Mouse (Mus musculus): ENCODE measurements around the gene Slc47a1. TPM values are rescaled to one million over a fixed set of nuclear protein-coding genes. Genes with fewer than 3 reads are reported as not detected.
"Not testable (repeated sequence)": the region's sequence is repeated elsewhere in the genome, so short reads cannot be mapped to it uniquely, and the experiment has no call there.

The Slc47a1 gene
- polyA plus RNA-seq, 1 experiment from 2014 or later: 0.16 TPM

- no peak overlapping the region for H3K4me3 ChIP-seq (ENCODE audit: low read depth, low read length)
- ATAC-seq (ENCODE audit: low FRiP score): no peak
- 78% methylated on average over 2 of the region's 2 CpGs for WGBS
These were observed 61.3 kb downstream of the Slc47a1 start for GRCm38 (mm10) chr11:61316864-61317263.

GRCm38 (mm10) chr11:61310321-61310720 lies 67.8 kb downstream of the Slc47a1 start:
- H3K36me3 ChIP-seq (ENCODE audit: control insufficient read depth, insufficient read depth, low read length): no peaks in the 10 kb centered on the region
- DNase-seq (ENCODE audit: low spot score, missing footprints) (no peak), ATAC-seq (ENCODE audit: low FRiP score) (no peak)
- no peak overlapping the region for H3K4me3 ChIP-seq (ENCODE audit: low read depth, low read length)
- H3K4me1 ChIP-seq (ENCODE audit: control insufficient read depth, insufficient read depth, low read length): no peaks in the 10 kb centered on the region
- no peak overlapping the region for H3K4me2 ChIP-seq
- no peak overlapping the region for H3K27ac ChIP-seq (ENCODE audit: low read depth, low read length)
- no peaks in the 10 kb centered on the region for H3K27me3 ChIP-seq (ENCODE audit: control insufficient read depth, insufficient read depth, low read length)
- 74% methylated on average over 7 of the region's 7 CpGs for WGBS
- H3K9ac ChIP-seq (ENCODE audit: low read length): no peak overlapping the region
- H3K9me3 ChIP-seq (ENCODE audit: control insufficient read depth, low read length): no peaks in the 10 kb centered on the region

More at GRCm38 (mm10) chr11:61316864-61317263, 61.3 kb downstream of the Slc47a1 start:
- Histone ChIP-seq H3K27ac (ENCODE audit: low read depth, low read length) (no peak overlapping the region), H3K9me3 (ENCODE audit: control insufficient read depth, low read length) (no peaks in the 10 kb centered on the region), H3K4me1 (ENCODE audit: control insufficient read depth, insufficient read depth, low read length) (no peaks in the 10 kb centered on the region), H3K4me2 (no peak overlapping the region), H3K9ac (ENCODE audit: low read length) (no peak overlapping the region), H3K36me3 (ENCODE audit: control insufficient read depth, insufficient read depth, low read length) (no peaks in the 10 kb centered on the region), H3K27me3 (ENCODE audit: control insufficient read depth, insufficient read depth, low read length) (no peaks in the 10 kb centered on the region)
- DNase-seq (ENCODE audit: low spot score, missing footprints): no peak

- no peak for ATAC-seq (ENCODE audit: low FRiP score)
These were observed 68.3 kb downstream of the Slc47a1 start for GRCm38 (mm10) chr11:61309831-61310230.

GRCm38 (mm10) chr11:61307795-61308194 lies 70.3 kb downstream of the Slc47a1 start:
- Histone ChIP-seq H3K4me1 (ENCODE audit: control insufficient read depth, insufficient read depth, low read length) (no peaks in the 10 kb centered on the region), H3K9ac (ENCODE audit: low read length) (no peak overlapping the region), H3K36me3 (ENCODE audit: control insufficient read depth, insufficient read depth, low read length) (no peaks in the 10 kb centered on the region), H3K27me3 (ENCODE audit: control insufficient read depth, insufficient read depth, low read length) (no peaks in the 10 kb centered on the region), H3K4me3 (ENCODE audit: low read depth, low read length) (no peak overlapping the region), H3K27ac (ENCODE audit: low read depth, low read length) (no peak overlapping the region), H3K4me2 (no peak overlapping the region), H3K9me3 (ENCODE audit: control insufficient read depth, low read length) (no peaks in the 10 kb centered on the region)
- WGBS: 39% methylated on average over 7 of the region's 7 CpGs
- no peak for DNase-seq (ENCODE audit: low spot score, missing footprints)
- ATAC-seq (ENCODE audit: low FRiP score): no peak

More at GRCm38 (mm10) chr11:61309831-61310230, 68.3 kb downstream of the Slc47a1 start:
- H3K4me1 ChIP-seq (ENCODE audit: control insufficient read depth, insufficient read depth, low read length): no peaks in the 10 kb centered on the region
- H3K4me3 ChIP-seq (ENCODE audit: low read depth, low read length): no peak overlapping the region
- no peaks in the 10 kb centered on the region for H3K36me3 ChIP-seq (ENCODE audit: control insufficient read depth, insufficient read depth, low read length)
- H3K4me2 ChIP-seq: no peak overlapping the region
- H3K27ac ChIP-seq (ENCODE audit: low read depth, low read length): no peak overlapping the region
- no peaks in the 10 kb centered on the region for H3K9me3 ChIP-seq (ENCODE audit: control insufficient read depth, low read length)
- no peak for DNase-seq (ENCODE audit: low spot score, missing footprints)
- H3K27me3 ChIP-seq (ENCODE audit: control insufficient read depth, insufficient read depth, low read length): no peaks in the 10 kb centered on the region
- WGBS: 73% methylated on average over 12 of the region's 12 CpGs
- no peak overlapping the region for H3K9ac ChIP-seq (ENCODE audit: low read length)

- H3K36me3 ChIP-seq (ENCODE audit: control insufficient read depth, insufficient read depth, low read length): no peaks in the 10 kb centered on the region
- no peaks in the 10 kb centered on the region for H3K9me3 ChIP-seq (ENCODE audit: control insufficient read depth, low read length)
- no peak overlapping the region for H3K9ac ChIP-seq (ENCODE audit: low read length)
- no peak overlapping the region for H3K4me3 ChIP-seq (ENCODE audit: low read depth, low read length)
- DNase-seq (ENCODE audit: low spot score, missing footprints) (peak; percentile 89), ATAC-seq (ENCODE audit: low FRiP score) (no peak)
- WGBS: 77% methylated on average over 4 of the region's 4 CpGs
- peaks cover 6% of the 10 kb centered on the region for H3K4me1 ChIP-seq (ENCODE audit: control insufficient read depth, insufficient read depth, low read length)
- H3K27ac ChIP-seq (ENCODE audit: low read depth, low read length): no peak overlapping the region
- no peaks in the 10 kb centered on the region for H3K27me3 ChIP-seq (ENCODE audit: control insufficient read depth, insufficient read depth, low read length)
- H3K4me2 ChIP-seq: no peak overlapping the region
These were observed 72.8 kb downstream of the Slc47a1 start for GRCm38 (mm10) chr11:61305377-61305776.

- WGBS: 92% methylated on average over 6 of the region's 10 CpGs
- ATAC-seq (ENCODE audit: low FRiP score); H3K4me3 ChIP-seq (ENCODE audit: low read depth, low read length); H3K27me3 ChIP-seq (ENCODE audit: control insufficient read depth, insufficient read depth, low read length); H3K9me3 ChIP-seq (ENCODE audit: control insufficient read depth, low read length); H3K4me2 ChIP-seq; H3K36me3 ChIP-seq (ENCODE audit: control insufficient read depth, insufficient read depth, low read length); H3K9ac ChIP-seq (ENCODE audit: low read length); DNase-seq (ENCODE audit: low spot score, missing footprints); H3K4me1 ChIP-seq (ENCODE audit: control insufficient read depth, insufficient read depth, low read length); H3K27ac ChIP-seq (ENCODE audit: low read depth, low read length): not testable (repeated sequence)
These were observed 73.6 kb downstream of the Slc47a1 start for GRCm38 (mm10) chr11:61304535-61304934.

- no peak for DNase-seq (ENCODE audit: low spot score, missing footprints)
- no peak overlapping the region for H3K9ac ChIP-seq (ENCODE audit: low read length)
- no peaks in the 10 kb centered on the region for H3K27me3 ChIP-seq (ENCODE audit: control insufficient read depth, insufficient read depth, low read length)
- ATAC-seq (ENCODE audit: low FRiP score): peak; percentile 40; the same call in 1 of the 2 replicates
- H3K27ac ChIP-seq (ENCODE audit: low read depth, low read length): no peak overlapping the region
- H3K4me3 ChIP-seq (ENCODE audit: low read depth, low read length): no peak overlapping the region
- H3K9me3 ChIP-seq (ENCODE audit: control insufficient read depth, low read length): no peaks in the 10 kb centered on the region
- H3K36me3 ChIP-seq (ENCODE audit: control insufficient read depth, insufficient read depth, low read length): no peaks in the 10 kb centered on the region
- H3K4me1 ChIP-seq (ENCODE audit: control insufficient read depth, insufficient read depth, low read length): peaks cover 6% of the 10 kb centered on the region
- WGBS: 12% methylated on average over 14 of the region's 16 CpGs
- peak overlapping the region; percentile 17; the same call in 1 of the 2 replicates for H3K4me2 ChIP-seq
These were observed 77.3 kb downstream of the Slc47a1 start for GRCm38 (mm10) chr11:61300716-61301392.

GRCm38 (mm10) chr11:61300205-61300604 lies 77.9 kb downstream of the Slc47a1 start:
- no peak for ATAC-seq (ENCODE audit: low FRiP score)
- no peak overlapping the region for H3K9ac ChIP-seq (ENCODE audit: low read length)
- no peaks in the 10 kb centered on the region for H3K36me3 ChIP-seq (ENCODE audit: control insufficient read depth, insufficient read depth, low read length)
- H3K9me3 ChIP-seq (ENCODE audit: control insufficient read depth, low read length): no peaks in the 10 kb centered on the region
- H3K4me2 ChIP-seq: no peak overlapping the region
- H3K27me3 ChIP-seq (ENCODE audit: control insufficient read depth, insufficient read depth, low read length): no peaks in the 10 kb centered on the region
- no peak overlapping the region for H3K4me3 ChIP-seq (ENCODE audit: low read depth, low read length)
- peaks cover 6% of the 10 kb centered on the region for H3K4me1 ChIP-seq (ENCODE audit: control insufficient read depth, insufficient read depth, low read length)
- DNase-seq (ENCODE audit: low spot score, missing footprints): no peak
- WGBS: 59% methylated on average over 3 of the region's 3 CpGs
- H3K27ac ChIP-seq (ENCODE audit: low read depth, low read length): no peak overlapping the region

GRCm38 (mm10) chr11:61297901-61298300 lies 80.2 kb downstream of the Slc47a1 start:
- H3K27me3 ChIP-seq (ENCODE audit: control insufficient read depth, insufficient read depth, low read length): no peaks in the 10 kb centered on the region
- WGBS: 81% methylated on average over 2 of the region's 2 CpGs

More at GRCm38 (mm10) chr11:61297901-61298300, 80.2 kb downstream of the Slc47a1 start:
- Histone ChIP-seq H3K9me3 (ENCODE audit: control insufficient read depth, low read length) (no peaks in the 10 kb centered on the region), H3K36me3 (ENCODE audit: control insufficient read depth, insufficient read depth, low read length) (no peaks in the 10 kb centered on the region), H3K27ac (ENCODE audit: low read depth, low read length) (no peak overlapping the region), H3K4me1 (ENCODE audit: control insufficient read depth, insufficient read depth, low read length) (peaks cover 6% of the 10 kb centered on the region), H3K9ac (ENCODE audit: low read length) (no peak overlapping the region), H3K4me3 (ENCODE audit: low read depth, low read length) (no peak overlapping the region), H3K4me2 (no peak overlapping the region)
- no peak for ATAC-seq (ENCODE audit: low FRiP score)
- no peak for DNase-seq (ENCODE audit: low spot score, missing footprints)

Measured in midbrain, embryonic 11.5 days (tissue).